Mouse (Mus musculus): ENCODE data around the gene 1700025G04Rik. TPM values are rescaled to one million over a fixed set of nuclear protein-coding genes. Genes with fewer than 3 reads are reported as not detected.

Gene 1700025G04Rik
- total RNA-seq, 2 experiments from 2014 or later: 75.9 to 85.4 TPM

DNA sequence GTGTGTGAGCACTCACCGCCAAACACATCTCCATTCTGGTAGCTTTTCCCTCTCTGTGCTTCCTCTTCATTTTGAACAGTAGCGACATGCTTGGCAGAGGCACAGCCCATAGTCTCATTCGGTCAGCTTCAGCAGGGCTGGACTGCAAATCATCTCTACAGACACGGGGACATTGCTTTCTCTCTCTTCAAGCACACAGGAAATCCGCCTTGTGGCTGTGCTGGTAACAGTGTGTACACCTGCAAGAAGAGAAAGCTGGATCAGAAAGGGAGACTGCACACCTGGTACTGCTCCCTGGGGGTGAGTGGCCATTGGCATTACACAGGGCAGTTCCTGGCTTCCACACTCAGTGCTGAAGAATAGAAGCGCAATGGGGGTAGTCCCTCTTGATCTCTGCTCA lies 83.4 kb downstream of the 1700025G04Rik start:
- no peak for DNase-seq (ENCODE audit: low spot score in 2 of 2)
- intact Hi-C loops (cut with DNase I): no loop called here

DNA sequence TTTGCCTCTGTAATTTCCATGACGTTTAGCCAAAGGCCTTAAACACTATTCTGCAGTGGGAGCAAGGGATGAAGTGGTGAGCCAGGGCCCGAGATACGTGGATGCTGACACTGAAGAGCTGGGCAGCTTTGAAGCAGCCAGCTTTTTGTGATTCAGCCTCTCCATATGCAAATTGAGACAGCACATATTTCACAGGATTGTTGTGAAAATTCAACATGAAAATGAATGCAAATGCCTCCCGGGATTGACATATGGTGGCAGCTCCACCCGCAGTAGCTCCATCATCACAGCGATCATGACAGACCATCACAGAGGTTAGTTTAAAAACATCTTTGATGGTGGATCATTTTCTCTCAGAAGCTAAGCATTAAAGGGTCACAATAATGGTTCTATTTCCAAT lies 85.4 kb downstream of the 1700025G04Rik start:
- peak in 1 of 2 experiments; percentile 73 for DNase-seq (ENCODE audit: low spot score in 2 of 2)
- intact Hi-C loops (cut with DNase I): loop anchor here (5.0 kb wide), 1 partner anchor 83 kb away; no protein-coding TSS in a partner anchor

DNA sequence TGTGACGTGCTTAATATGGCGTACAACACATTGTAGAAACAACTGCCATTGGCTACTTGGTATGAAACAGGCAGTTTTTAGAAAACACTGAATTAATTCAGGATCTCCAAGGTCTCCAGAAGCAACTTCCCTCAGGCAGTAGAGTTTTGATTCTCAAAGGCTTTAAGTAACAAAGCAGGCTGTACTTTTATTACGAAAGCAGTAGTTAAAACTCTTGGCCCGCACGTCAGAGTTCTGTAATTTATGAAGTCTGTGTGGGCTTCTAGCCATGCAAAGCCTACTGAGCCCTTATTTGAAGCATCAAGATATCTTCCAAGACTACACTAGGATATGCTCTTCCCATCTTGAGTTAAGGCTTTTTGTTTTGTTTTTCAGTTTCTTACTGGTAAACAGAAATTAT lies 89.5 kb downstream of the 1700025G04Rik start:
- intact Hi-C loops (cut with DNase I): loop anchor here (5.0 kb wide), 1 partner anchor 87 kb away; no protein-coding TSS in a partner anchor
- no peak for DNase-seq (ENCODE audit: low spot score in 2 of 2)

DNA sequence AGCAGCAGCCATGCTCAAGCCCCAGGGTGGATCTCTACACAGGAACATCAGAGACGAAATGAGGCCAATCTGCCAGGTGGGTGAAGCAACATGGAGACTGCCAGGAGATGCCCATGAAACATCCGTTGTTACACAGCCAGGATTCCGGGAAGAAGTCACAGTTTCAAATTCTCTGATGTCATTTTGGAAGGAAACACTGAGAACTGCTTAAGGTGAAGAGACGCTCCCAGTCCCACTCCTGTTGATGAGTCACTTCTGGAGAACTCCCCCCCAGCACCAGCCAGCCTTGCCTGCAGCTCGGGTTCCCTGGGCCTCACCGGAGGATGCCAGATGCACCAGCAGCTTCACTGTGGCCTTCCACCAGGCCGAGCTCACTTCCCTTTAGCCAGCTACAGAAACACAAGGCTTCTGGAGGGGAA lies 90.5 kb downstream of the 1700025G04Rik start:
- peak; percentile 37 to 88 for DNase-seq (ENCODE audit: low spot score in 2 of 2)
- intact Hi-C loops (cut with DNase I): no loop called here

DNA sequence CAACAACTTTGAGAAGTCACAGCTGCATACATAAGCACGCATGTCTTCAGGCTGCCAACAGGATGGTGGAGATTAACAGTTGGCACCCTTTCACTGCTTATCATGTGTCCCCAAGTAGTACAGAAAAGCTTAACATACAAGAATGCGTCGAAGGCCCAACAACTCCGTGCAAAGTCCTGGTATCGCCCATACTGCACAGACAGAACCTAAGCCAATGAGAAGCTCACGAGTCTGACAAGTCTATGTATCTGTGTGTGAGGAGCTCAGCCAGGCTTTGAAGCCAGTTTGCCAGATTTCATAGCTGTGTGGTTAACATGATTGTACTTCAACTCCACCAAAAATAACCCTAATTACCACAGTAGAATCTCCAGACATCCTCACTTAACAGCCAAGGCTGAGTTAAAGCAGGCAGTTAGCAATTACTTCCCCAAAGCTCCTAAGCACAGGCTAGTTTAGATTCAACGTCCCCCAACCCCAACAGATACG lies 91.2 kb downstream of the 1700025G04Rik start:
- intact Hi-C loops (cut with DNase I): no loop called here
- DNase-seq (ENCODE audit: low spot score in 2 of 2): peak in 1 of 2 experiments; percentile 55

DNA sequence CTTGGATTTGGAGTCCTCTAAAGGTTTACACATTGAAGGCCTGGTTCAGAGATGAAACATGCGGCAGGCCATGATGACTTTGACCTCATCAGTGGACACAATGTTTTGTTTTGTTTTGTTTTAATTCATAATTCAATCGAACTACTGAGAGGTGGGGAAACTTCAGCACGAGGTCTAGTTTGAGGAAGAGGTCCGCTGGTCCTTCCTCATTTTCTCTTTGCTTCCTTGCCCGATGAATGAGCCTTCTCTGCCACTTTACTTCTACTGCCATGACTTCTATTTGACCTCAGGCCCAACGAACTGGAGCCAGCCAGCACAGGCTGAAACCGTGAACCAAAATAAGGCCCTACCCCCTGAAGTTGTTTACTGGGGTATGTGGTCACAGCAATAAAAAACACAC lies 92.3 kb downstream of the 1700025G04Rik start:
- no peak for DNase-seq (ENCODE audit: low spot score in 2 of 2)
- intact Hi-C loops (cut with DNase I): no loop called here

DNA sequence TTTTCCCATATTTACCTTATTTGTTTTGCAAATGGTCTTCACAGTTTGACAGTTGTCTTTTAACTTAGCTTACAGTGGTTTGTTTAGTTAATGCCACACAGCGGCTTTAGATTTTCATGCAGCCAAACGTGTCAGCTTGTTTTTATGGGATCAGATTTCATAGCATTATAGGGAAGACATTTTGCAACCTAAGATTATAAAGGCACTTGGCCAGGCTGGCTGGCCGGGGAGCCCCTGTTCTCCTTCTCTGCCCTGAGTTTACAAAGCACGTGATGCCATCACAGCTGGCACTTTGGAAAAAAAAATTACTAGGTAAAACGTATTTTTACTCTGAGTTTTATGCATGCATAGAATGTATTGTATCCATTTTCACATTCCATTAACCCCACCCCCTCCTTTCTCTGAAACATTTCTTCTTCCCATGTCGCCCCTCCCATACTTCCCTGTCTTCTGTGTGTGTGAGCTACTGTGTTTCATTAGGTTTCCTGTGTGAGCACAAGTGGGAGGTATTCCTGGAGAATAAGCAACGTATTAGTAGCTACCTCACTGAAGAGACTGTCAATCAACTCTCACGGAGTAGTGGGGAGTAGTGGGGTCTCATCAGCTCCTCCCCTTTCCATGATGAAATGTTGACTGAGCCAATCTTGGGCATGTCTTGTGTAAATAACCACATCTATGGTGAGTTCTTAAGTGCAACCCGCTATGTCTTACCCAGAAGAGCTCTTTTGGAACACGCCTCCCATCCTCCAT lies 93.8 kb downstream of the 1700025G04Rik start:
- no peak for DNase-seq (ENCODE audit: low spot score in 2 of 2)
- intact Hi-C loops (cut with DNase I): no loop called here

DNA sequence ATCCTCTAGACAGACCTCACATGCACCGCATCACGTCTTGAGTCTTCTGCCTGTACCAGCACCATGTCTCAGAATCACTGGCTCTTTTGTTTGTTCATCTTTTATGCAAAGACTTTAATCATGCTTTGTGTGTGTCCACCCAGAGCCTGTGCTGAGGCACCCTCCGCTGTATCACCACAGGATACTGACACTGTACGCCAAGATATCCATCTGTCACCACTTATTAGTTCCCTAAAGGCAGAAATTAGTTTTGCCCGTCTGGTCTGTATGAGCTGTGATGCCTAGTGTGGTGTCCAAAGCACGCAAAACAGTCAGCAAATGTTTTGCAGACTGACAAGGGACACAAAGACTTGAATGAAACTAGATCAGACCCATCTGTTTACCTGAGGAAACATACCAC lies 95.7 kb downstream of the 1700025G04Rik start:
- intact Hi-C loops (cut with DNase I): no loop called here
- DNase-seq (ENCODE audit: low spot score in 2 of 2): no peak

DNA sequence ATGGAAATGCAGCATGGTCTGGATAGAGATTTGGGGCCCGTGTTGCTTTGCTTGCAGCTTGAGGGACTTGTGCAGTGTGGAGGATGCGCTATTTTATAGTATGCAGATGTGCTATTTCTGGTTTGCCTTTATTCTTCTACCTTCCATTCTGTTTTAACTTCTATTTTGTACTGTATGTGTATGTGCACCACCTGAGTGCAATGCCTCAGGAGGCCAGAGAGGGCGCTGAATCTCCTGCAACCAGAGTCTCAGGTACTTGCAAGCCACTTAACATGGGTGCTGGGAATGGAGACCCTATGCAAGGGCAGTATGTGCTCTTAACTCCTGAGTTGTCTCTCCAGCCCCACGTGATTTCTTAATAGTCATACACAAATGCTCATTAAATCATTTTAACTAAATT lies 98.4 kb downstream of the 1700025G04Rik start:
- DNase-seq (ENCODE audit: low spot score in 2 of 2): no peak
- intact Hi-C loops (cut with DNase I): no loop called here

DNA sequence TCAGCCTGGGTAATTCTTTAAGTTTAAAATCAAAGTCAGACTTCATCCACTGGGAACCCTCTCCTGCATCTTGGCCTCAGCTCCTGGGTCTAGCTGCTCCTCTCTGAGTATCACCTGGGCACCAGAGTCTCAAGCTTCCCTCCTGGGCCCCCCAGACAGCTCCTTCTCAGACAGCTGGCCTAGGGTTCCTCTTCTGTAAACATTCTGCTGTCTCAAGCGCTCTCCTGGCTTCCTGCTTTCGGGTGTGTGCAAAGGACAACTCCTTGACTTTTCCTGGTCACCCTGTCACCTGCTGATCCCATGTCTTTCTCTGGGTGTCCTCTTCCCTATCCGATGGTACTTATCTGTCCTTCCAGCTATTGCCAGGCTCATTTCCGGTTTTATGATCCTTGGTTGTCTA lies 99.3 kb downstream of the 1700025G04Rik start:
- intact Hi-C loops (cut with DNase I): no loop called here
- no peak for DNase-seq (ENCODE audit: low spot score in 2 of 2)

DNA sequence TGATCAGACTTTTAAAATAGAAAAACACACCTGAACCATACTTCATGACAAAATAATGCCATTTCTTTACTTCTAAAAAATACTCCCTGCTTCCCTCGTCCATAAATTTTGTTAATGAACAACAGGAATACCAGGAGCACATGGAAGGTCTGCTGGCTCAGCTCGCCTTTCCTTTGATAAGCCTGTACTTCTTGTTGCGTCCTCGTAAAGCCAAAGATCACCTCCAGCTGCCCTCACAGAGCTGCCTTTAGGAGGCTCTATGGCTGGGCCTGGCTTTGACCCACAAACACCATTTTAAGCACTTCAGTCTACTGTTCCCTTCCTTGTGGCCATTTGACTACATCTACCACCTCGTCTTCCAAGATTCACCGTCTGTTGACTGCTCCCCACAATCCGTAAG lies 101.2 kb downstream of the 1700025G04Rik start:
- no peak for DNase-seq (ENCODE audit: low spot score in 2 of 2)
- intact Hi-C loops (cut with DNase I): no loop called here

DNA sequence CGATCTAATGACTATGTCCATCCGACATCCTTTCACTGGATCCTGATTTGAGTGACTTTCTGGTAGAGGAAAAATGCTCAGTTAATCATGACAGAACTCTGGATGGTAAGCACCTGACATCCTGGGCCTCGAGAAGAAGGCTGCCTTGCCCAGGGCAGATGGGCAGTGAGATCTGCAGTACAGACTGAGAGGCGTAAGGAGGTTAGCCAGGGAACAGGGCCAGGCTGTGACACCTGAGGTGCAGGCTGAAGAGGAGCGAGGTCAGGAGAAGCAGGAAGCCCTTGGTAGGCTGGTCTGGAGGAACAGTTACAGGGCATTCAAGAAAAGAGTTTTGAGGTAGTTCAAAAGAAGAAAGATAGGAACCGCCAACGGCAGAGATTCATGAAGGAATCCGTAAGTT lies 101.9 kb downstream of the 1700025G04Rik start:
- intact Hi-C loops (cut with DNase I): no loop called here
- no peak for DNase-seq (ENCODE audit: low spot score in 2 of 2)

DNA sequence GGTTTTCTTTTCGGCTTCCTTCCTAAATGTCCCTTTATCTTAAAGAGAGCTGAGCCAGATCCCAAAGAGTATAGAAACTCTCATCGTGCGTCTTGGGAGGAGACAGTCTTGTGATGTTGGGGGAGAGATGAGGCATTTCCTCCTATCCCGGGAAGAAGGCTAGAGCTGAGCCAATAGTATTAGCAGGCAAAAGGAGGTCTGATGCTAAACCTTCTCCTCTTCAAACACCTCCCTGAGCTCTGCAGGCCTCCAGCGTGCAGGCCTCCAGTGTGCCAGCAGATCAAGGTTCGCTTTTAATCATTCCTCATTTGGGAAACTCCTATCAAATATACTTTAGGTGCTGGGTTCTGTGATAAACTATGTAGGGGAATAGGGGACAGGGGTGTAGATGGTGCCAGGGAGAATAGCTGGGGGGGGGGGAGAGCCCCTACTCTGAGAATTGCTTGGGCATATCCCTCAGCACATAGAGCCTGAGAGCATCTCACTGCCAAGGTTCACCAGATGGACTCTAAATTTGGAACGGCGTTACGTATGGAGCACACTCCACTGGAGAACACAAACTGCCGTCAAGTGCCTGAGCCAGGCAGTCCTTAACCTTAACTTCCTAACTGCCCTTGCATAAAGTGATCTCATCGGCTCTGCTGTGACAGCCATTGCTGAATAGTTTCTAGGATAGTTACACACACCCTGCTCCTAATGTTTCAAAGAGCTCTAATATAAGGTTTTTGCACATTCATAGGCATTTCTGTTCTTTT lies 103.7 kb downstream of the 1700025G04Rik start:
- intact Hi-C loops (cut with DNase I): no loop called here
- no peak for DNase-seq (ENCODE audit: low spot score in 2 of 2)

DNA sequence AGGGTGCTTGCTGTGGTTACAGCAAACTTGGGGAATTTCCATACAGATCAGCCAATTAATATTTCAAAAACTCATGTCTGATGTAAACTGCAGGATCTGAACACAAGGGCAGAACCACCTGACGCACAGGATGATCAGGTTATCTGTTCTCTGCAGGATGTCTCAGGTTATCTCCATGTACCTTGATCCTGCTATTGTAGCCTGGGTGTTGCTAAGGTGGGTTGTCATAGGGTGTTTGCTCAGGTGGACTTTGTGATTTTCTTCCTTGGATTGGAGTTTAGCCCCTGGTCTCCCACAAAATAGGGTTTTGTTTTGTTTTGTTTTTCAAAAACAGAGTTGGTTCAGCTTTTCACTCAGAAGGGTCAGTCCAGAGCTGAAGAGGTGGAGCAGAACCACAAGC lies 104.9 kb downstream of the 1700025G04Rik start:
- DNase-seq (ENCODE audit: low spot score in 2 of 2): no peak
- intact Hi-C loops (cut with DNase I): no loop called here

DNA sequence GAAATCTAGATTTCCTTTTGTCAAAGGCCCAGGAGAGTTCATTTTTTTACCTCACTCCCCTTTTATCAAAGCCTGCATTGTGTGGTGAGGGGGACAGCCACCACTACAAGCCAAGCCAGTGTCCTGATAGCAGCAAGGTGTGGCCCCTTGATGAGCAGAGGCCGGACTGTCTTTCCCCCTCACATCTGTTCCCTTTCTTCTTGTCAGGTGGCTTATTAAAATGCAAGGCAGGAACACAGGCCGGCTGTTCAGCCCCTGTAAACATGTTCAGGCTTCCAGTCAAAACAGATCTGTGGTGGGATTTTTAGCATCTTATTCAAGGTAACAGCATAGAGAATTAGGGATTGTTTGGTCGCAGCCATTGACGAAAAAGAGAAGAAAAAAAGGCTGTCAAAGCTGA lies 105.9 kb downstream of the 1700025G04Rik start:
- DNase-seq (ENCODE audit: low spot score in 2 of 2): no peak
- intact Hi-C loops (cut with DNase I): no loop called here

DNA sequence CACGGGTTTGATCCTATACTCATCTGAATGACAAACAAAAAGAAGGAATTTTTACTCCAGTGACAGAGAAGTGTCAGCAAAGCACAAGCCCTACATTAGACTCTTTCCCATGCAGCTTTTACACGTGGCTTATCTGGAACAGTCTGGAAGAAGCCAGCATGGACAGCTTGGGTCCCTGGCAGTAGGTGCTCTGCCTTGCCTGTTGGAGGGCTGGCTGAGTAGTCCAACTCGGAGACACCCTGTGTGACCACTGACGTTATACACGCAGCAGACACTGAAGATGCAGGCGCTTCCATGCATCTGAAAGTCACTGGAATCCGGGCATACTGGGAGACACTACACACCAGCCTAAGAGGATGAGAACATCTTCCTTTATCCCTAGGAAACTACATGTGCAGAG lies 109.4 kb downstream of the 1700025G04Rik start:
- intact Hi-C loops (cut with DNase I): no loop called here
- no peak for DNase-seq (ENCODE audit: low spot score in 2 of 2)

DNA sequence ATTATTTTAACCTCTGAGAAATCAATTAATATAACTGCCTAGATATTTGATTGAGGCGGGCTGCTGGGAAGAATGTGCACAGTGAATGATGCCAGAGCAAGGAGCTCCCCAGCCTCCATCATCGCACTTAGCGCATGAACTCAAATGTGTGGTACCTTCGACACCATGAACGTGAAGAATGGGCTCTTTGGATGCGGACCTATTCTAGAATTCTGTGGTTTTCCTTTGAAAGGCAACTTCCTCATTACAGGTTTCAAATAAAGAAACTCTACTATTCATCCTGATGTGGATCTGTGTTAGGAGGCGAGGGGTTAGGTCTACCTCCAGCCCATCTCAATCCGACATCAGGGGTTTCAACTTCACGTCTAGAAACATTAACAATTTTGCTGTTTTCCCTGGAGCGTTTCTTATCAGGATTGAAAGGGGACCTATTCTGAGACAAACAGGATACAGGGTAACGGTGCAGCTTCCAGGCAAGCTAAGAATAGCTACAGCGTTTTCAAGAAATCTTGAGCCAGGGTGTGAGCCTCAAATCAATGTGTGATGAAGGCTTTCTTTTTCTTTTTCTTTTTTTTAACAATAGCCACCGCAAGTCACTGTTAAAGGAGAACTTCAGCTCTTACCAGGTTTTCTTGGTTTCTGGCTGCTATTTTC lies 110.0 kb downstream of the 1700025G04Rik start:
- DNase-seq (ENCODE audit: low spot score in 2 of 2): no peak
- intact Hi-C loops (cut with DNase I): no loop called here

DNA sequence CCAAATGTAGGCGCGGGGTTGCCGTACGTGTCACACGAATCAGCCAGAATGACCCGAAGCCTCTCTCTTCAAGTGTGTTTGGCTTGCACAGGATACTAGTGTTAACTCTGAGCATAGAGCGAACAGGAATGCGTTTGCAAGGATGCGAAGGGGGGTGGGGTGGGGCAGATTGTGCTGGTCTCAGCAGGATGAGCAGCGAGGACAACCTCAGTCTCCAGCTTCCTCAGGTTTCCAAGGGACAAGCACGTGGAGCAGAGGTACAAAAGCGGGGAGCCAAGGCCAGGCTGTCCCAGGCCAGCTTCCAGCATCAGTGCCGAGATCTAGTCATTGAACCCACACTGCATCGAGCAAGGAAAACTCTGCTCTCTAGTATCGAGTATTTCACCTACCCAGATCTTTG lies 111.2 kb downstream of the 1700025G04Rik start:
- intact Hi-C loops (cut with DNase I): no loop called here
- no peak for DNase-seq (ENCODE audit: low spot score in 2 of 2)

DNA sequence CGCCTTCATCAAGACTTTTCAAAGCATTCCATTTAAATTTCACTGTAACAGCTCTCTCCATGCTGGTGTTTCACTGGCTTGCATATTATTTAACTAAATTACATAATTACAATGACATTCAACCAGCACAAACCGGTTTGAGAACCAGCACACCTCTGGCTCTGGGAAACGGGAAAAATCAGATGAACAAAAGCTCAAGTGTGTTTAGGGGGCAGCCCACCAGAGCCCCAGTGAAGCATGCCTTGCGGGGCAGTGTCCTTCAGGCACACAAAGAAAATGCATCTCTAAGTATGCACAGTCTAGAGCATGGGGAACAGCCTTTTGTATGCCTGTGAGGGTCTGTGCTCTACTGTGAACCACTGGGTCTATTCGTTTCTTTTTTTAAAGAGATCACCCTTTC lies 112.3 kb downstream of the 1700025G04Rik start:
- intact Hi-C loops (cut with DNase I): no loop called here

DNA sequence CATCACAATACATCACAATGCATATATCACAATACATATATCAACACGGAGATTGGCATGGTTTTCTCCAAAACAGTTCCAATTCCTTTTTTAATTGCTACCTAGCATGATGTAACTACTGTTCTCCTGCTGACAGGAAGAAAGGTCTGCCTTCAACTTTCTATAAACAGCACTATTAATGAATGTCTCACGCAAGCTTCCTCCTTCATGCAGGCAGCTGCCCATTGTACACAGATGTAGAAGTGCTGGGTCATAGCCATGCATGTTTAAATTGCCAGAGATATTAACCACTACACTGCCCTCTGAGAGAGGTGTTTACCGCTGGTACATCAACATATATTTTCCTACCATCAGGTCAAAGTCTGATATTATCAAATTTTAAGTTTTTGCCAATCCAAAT lies 113.1 kb downstream of the 1700025G04Rik start:
- no peak for DNase-seq (ENCODE audit: low spot score in 2 of 2)
- intact Hi-C loops (cut with DNase I): no loop called here

More for the DNA sequence above, 112.3 kb downstream of the 1700025G04Rik start:
- no peak for DNase-seq (ENCODE audit: low spot score in 2 of 2)
